Mouse (Mus musculus): ENCODE results near the gene Rab12. TPM values are rescaled to one million over a fixed set of nuclear protein-coding genes. Genes with fewer than 3 reads are reported as not detected.

Gene Rab12
- polyA plus RNA-seq, 1 experiment from 2014 or later, result 10.9 TPM

- peaks cover 14% of the 10 kb centered on the region for H3K4me1 ChIP-seq (ENCODE audit: control insufficient read depth, insufficient read depth, low read length)
These were observed 72.6 kb downstream of the Rab12 start for GRCm38 (mm10) chr17:66447007-66447312.

DNA sequence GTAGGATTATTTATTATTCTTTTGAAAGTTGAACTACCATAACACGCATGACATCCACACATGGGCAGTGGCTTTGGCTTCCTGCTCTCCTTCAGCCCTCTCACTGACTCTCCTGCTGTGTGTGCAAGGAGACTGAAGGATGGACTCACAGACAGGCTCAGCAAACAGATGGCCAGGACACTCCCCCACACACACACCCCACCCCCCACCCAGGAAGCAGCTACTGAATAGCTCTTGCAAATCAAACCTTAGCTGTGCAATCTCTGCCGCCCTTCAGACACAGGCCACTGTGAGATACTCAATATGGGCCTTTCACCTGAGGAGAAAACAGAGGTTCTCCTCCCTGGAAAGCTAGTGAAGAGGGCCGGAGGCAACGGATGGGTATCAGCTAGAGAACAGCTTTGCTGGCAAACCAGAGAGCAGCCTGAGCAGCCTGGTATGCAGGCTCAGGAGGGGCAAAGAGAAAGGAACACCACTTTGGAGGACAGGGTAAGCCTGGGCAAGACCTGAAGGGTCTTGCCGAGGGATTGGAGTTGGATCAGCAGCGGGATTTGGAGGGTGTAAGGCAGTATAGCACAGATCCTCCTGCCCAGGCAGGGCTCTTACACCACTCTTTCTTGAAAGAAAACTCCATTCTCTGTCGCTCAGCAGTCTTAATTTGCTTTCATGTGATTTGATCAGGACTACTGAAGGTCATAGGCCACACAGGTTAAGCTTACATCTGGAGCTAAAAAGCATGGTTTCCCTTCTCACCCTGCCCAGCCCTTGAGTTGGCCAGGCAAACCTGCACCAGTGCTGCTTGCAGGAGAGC, 73.1 kb downstream of the Rab12 start:
- H3K27ac ChIP-seq (ENCODE audit: low read length), result no peak overlapping the region
- H3K4me1 ChIP-seq (ENCODE audit: control insufficient read depth, insufficient read depth, low read length), result peaks cover 14% of the 10 kb centered on the region
- no peaks in the 10 kb centered on the region for H3K9me3 ChIP-seq (replicated peaks; ENCODE audit: control insufficient read depth, low read length)
- no peaks in the 10 kb centered on the region for H3K36me3 ChIP-seq (ENCODE audit: control insufficient read depth, insufficient read depth, low read length)
- peak overlapping the region; percentile 43 for H3K9ac ChIP-seq (ENCODE audit: low read length)
- WGBS, result 56% methylated on average over 7 of the region's 7 CpGs
- peak overlapping the region; percentile 97 for H3K4me2 ChIP-seq (ENCODE audit: low read depth, low read length)
- no peak for ATAC-seq (ENCODE audit: insufficient read depth, low FRiP score)
- peak overlapping the region; percentile 77 for H3K4me3 ChIP-seq (replicated peaks; ENCODE audit: low read length)
- peaks cover 11% of the 10 kb centered on the region; the same call in 1 of the 2 replicates for H3K27me3 ChIP-seq (ENCODE audit: control insufficient read depth, insufficient read depth, low read length)

More at GRCm38 (mm10) chr17:66447007-66447312, 72.6 kb downstream of the Rab12 start:
- Histone ChIP-seq H3K9ac (ENCODE audit: low read length) (peak overlapping the region; percentile 43), H3K36me3 (ENCODE audit: control insufficient read depth, insufficient read depth, low read length) (no peaks in the 10 kb centered on the region), H3K27ac (ENCODE audit: low read length) (no peak overlapping the region), H3K9me3 (replicated peaks; ENCODE audit: control insufficient read depth, low read length) (no peaks in the 10 kb centered on the region), H3K4me2 (ENCODE audit: low read depth, low read length) (peak overlapping the region; percentile 97), H3K27me3 (ENCODE audit: control insufficient read depth, insufficient read depth, low read length) (peaks cover 11% of the 10 kb centered on the region; the same call in 1 of the 2 replicates), H3K4me3 (replicated peaks; ENCODE audit: low read length) (peak overlapping the region; percentile 77)
- no peak for ATAC-seq (ENCODE audit: insufficient read depth, low FRiP score)
- WGBS, result 68% methylated on average over 7 of the region's 7 CpGs

Other genes starting within 250 kb of the Rab12 start
- gene Mtcl1, start 70.0 kb downstream of the Rab12 start, polyA plus RNA-seq (2015; fragmentation: Nextera tagmentation; extraction: Ambion mirVana), result 4.1 and 6.1 TPM in 2 replicates
- 0.23 and 0.45 TPM in 2 replicates for gene Themis3, start 74.9 kb upstream of the Rab12 start, polyA plus RNA-seq (2015; fragmentation: Nextera tagmentation; extraction: Ambion mirVana)

All from stomach, embryonic 16.5 days (tissue).